Mouse (Mus musculus): ENCODE measurements around the gene Noxo1.

Noxo1 gene

GRCm38 (mm10) chr17:24745526-24746497 lies 49.8 kb downstream of the Noxo1 start:
- DNase-seq: peak; percentile 58

- no peak for DNase-seq
Observed at GRCm38 (mm10) chr17:24746986-24747385, 51.0 kb downstream of the Noxo1 start.

Data from cerebellum, adult 11 months (tissue).